Mouse (Mus musculus) lung, embryonic 14.5 days (tissue): ENCODE data around the gene Tmem245. TPM values are rescaled to one million over a fixed set of nuclear protein-coding genes. Genes with fewer than 3 reads are reported as not detected.

Experiments
- ATAC-seq: fragments of 200-750 bp; cut with Nextera tagmentation; 2 replicates; pipeline ENCODE4 v1.8.0; 2017; ENCODE audit warnings: mild to moderate bottlenecking, moderate TSS enrichment, moderate library complexity; ENCODE audit not compliant: insufficient read depth
- DNase-seq: peaks from one replicate; pipeline ENCODE4 v3.0.0-alpha.2; 2015
- H3K27ac ChIP-seq: fragments of 300-500 bp; sonication (generic); 2 replicates; pipeline ENCODE4 v1.5.1; 2014; ENCODE audit warnings: low read depth, mild to moderate bottlenecking, moderate library complexity
- H3K27me3 ChIP-seq: fragments of 300-500 bp; sonication (generic); 2 replicates; pipeline ENCODE4 v1.6.1; 2014; ENCODE audit warnings: low read length, control low read depth; ENCODE audit not compliant: insufficient read depth
- H3K36me3 ChIP-seq: fragments of 300-500 bp; sonication (generic); 2 replicates; pipeline ENCODE4 v1.6.1; 2014; ENCODE audit warnings: control low read depth; ENCODE audit not compliant: insufficient read depth
- H3K4me1 ChIP-seq: fragments of 300-500 bp; sonication (generic); 2 replicates; pipeline ENCODE4 v1.6.1; 2014; ENCODE audit warnings: antibody characterized with exemption, control low read depth; ENCODE audit not compliant: insufficient read depth
- H3K4me2 ChIP-seq: fragments of 300-500 bp; sonication (generic); 2 replicates; pipeline ENCODE4 v1.6.1; 2014; ENCODE audit warnings: mild to moderate bottlenecking
- H3K4me3 ChIP-seq: fragments of 300-500 bp; sonication (generic); 2 replicates; pipeline ENCODE4 v1.5.1; 2014; ENCODE audit warnings: low read depth, low read length
- H3K9ac ChIP-seq: fragments of 300-500 bp; sonication (generic); 2 replicates; pipeline ENCODE4 v1.6.1; 2014
- H3K9me3 ChIP-seq: fragments of 300-500 bp; sonication (generic); 2 replicates; pipeline ENCODE4 v1.6.1; 2016; ENCODE audit warnings: low read depth, low read length, control low read depth
- CTCF ChIP-seq: IDR thresholded peaks from 2 replicates; pipeline ENCODE4 v1.5.1; 2016; ENCODE audit warnings: antibody characterized with exemption, low read depth
- WGBS: fragments of 180-500 bp; shearing (Covaris S2); extraction: QIAGEN DNeasy Blood & Tissue Kit; methylation state at CpG from one replicate; pipeline ENCODE4 v1.1.7; 2014; 5-methylcytosine and 5-hydroxymethylcytosine counted together
- polyA plus RNA-seq: library from polyadenylated mRNA; unstranded; fragments of >200 nt; fragmentation: Nextera tagmentation; extraction: Ambion mirVana; gene quantifications from 2 replicates; pipeline ENCODE4 v1.2.1, GENCODE M21; 2014

Gene Tmem245
- polyA plus RNA-seq, 1 experiment from 2014 or later, result 12.9 TPM

GRCm38 (mm10) chr4:56907671-56908070 is 39.6 kb downstream of the Tmem245 start:
- Histone ChIP-seq H3K9me3 (no peaks in the 10 kb centered on the region), H3K4me2 (no peak overlapping the region), H3K4me1 (no peaks in the 10 kb centered on the region), H3K36me3 (peaks cover 79% of the 10 kb centered on the region), H3K9ac (no peak overlapping the region), H3K27me3 (no peaks in the 10 kb centered on the region), H3K4me3 (no peak overlapping the region), H3K27ac (no peak overlapping the region)
- WGBS, result 77% methylated on average over 5 of the region's 5 CpGs
- DNase-seq (no peak), ATAC-seq (no peak)
- TF ChIP-seq CTCF, result no peak

- Histone ChIP-seq H3K27me3 (no peaks in the 10 kb centered on the region), H3K4me1 (no peaks in the 10 kb centered on the region), H3K27ac (no peak overlapping the region), H3K4me2 (no peak overlapping the region), H3K9me3 (no peaks in the 10 kb centered on the region), H3K4me3 (no peak overlapping the region), H3K9ac (no peak overlapping the region), H3K36me3 (peaks cover 82% of the 10 kb centered on the region)
- TF ChIP-seq CTCF, result no peak
- ATAC-seq (no peak), DNase-seq (no peak)
- 86% methylated on average over 3 of the region's 3 CpGs for WGBS
These were observed 40.3 kb downstream of the Tmem245 start for GRCm38 (mm10) chr4:56906926-56907325.

GRCm38 (mm10) chr4:56905507-56905906 is 41.7 kb downstream of the Tmem245 start:
- 96% methylated on average over 5 of the region's 5 CpGs for WGBS

GRCm38 (mm10) chr4:56901671-56902070 is 45.6 kb downstream of the Tmem245 start:
- peak; percentile 51 for TF ChIP-seq CTCF

More at GRCm38 (mm10) chr4:56905507-56905906, 41.7 kb downstream of the Tmem245 start:
- H3K36me3 ChIP-seq, result peaks cover 76% of the 10 kb centered on the region
- H3K27me3 ChIP-seq, result no peaks in the 10 kb centered on the region
- TF ChIP-seq CTCF, result no peak
- no peak for ATAC-seq
- no peak overlapping the region for H3K27ac ChIP-seq
- DNase-seq, result no peak
- no peak overlapping the region for H3K9ac ChIP-seq
- H3K4me2 ChIP-seq, result no peak overlapping the region
- H3K4me1 ChIP-seq, result no peaks in the 10 kb centered on the region
- H3K9me3 ChIP-seq, result no peaks in the 10 kb centered on the region
- no peak overlapping the region for H3K4me3 ChIP-seq

GRCm38 (mm10) chr4:56899216-56899615 is 48.0 kb downstream of the Tmem245 start:
- ATAC-seq (no peak), DNase-seq (no peak)
- Histone ChIP-seq H3K9me3 (no peaks in the 10 kb centered on the region), H3K27ac (no peak overlapping the region), H3K4me1 (no peaks in the 10 kb centered on the region), H3K9ac (no peak overlapping the region), H3K4me2 (no peak overlapping the region), H3K36me3 (peaks cover 70% of the 10 kb centered on the region), H3K4me3 (no peak overlapping the region), H3K27me3 (no peaks in the 10 kb centered on the region)
- WGBS, result 92% methylated on average over 8 of the region's 8 CpGs
- no peak for TF ChIP-seq CTCF

More at GRCm38 (mm10) chr4:56901671-56902070, 45.6 kb downstream of the Tmem245 start:
- peaks cover 82% of the 10 kb centered on the region for H3K36me3 ChIP-seq
- no peak overlapping the region for H3K27ac ChIP-seq
- DNase-seq (no peak), ATAC-seq (no peak)
- WGBS, result 92% methylated on average over 2 of the region's 2 CpGs
- no peaks in the 10 kb centered on the region for H3K4me1 ChIP-seq
- no peak overlapping the region for H3K9ac ChIP-seq
- no peak overlapping the region for H3K4me2 ChIP-seq
- H3K27me3 ChIP-seq, result no peaks in the 10 kb centered on the region
- no peaks in the 10 kb centered on the region for H3K9me3 ChIP-seq
- no peak overlapping the region for H3K4me3 ChIP-seq

GRCm38 (mm10) chr4:56897511-56897910 is 49.7 kb downstream of the Tmem245 start:
- H3K4me2 ChIP-seq, result no peak overlapping the region
- no peaks in the 10 kb centered on the region for H3K4me1 ChIP-seq
- no peak overlapping the region for H3K9ac ChIP-seq
- no peak overlapping the region for H3K27ac ChIP-seq
- DNase-seq, result no peak
- H3K4me3 ChIP-seq, result no peak overlapping the region
- no peaks in the 10 kb centered on the region for H3K27me3 ChIP-seq
- no peak for ATAC-seq
- H3K36me3 ChIP-seq, result peaks cover 55% of the 10 kb centered on the region
- TF ChIP-seq CTCF, result peak; percentile 18; the same call in 1 of the 2 replicates
- 79% methylated on average over 3 of the region's 3 CpGs for WGBS
- H3K9me3 ChIP-seq, result no peaks in the 10 kb centered on the region

- Histone ChIP-seq H3K9ac (no peak overlapping the region), H3K4me1 (no peaks in the 10 kb centered on the region), H3K27me3 (no peaks in the 10 kb centered on the region), H3K4me2 (no peak overlapping the region), H3K27ac (no peak overlapping the region), H3K4me3 (no peak overlapping the region), H3K36me3 (peaks cover 53% of the 10 kb centered on the region), H3K9me3 (no peaks in the 10 kb centered on the region)
- no peak for TF ChIP-seq CTCF
- no peak for DNase-seq
- 85% methylated on average over 3 of the region's 3 CpGs for WGBS
- no peak for ATAC-seq
These were observed 53.0 kb downstream of the Tmem245 start for GRCm38 (mm10) chr4:56894196-56894595.
